Mouse (Mus musculus) midbrain, postnatal 0 days (tissue): Measurements from ENCODE around the gene Ccnb1. TPM values are rescaled to one million over a fixed set of nuclear protein-coding genes. Genes with fewer than 3 reads are reported as not detected.

Source experiments
- ATAC-seq: fragments of 200-750 bp; cut with Nextera tagmentation; 2 replicates; pipeline ENCODE4 v1.8.0; 2017; ENCODE audit warnings: moderate number of reproducible peaks, mild to moderate bottlenecking, moderate TSS enrichment, moderate library complexity; ENCODE audit not compliant: low FRiP score
- DNase-seq: peaks from one replicate; pipeline ENCODE4 v3.0.0-alpha.2; 2015; ENCODE audit warnings: low spot score
- H3K27ac ChIP-seq: fragments of 300-500 bp; sonication (generic); 2 replicates; pipeline ENCODE4 v1.5.1; 2014; ENCODE audit warnings: low read depth, mild to moderate bottlenecking, low read length, mixed read lengths
- H3K27me3 ChIP-seq: fragments of 300-500 bp; sonication (generic); 2 replicates; pipeline ENCODE4 v1.6.1; 2014; ENCODE audit warnings: low read length, control low read depth, mixed read lengths; ENCODE audit not compliant: insufficient read depth
- H3K36me3 ChIP-seq: fragments of 300-500 bp; sonication (generic); 2 replicates; pipeline ENCODE4 v1.6.1; 2014; ENCODE audit warnings: low read length, control low read depth, mixed read lengths; ENCODE audit not compliant: insufficient read depth
- H3K4me1 ChIP-seq: fragments of 300-500 bp; sonication (generic); 2 replicates; pipeline ENCODE4 v1.6.1; 2014; ENCODE audit warnings: mild to moderate bottlenecking, control low read depth, antibody characterized with exemption, low read length, mixed read lengths; ENCODE audit not compliant: insufficient read depth
- H3K4me2 ChIP-seq: fragments of 300-500 bp; sonication (generic); 2 replicates; pipeline ENCODE4 v1.6.1; 2014; ENCODE audit warnings: low read depth, mild to moderate bottlenecking, low read length, mixed read lengths; ENCODE audit not compliant: poor library complexity, severe bottlenecking
- H3K4me3 ChIP-seq: fragments of 300-500 bp; sonication (generic); 2 replicates; pipeline ENCODE4 v1.5.1; 2014; ENCODE audit warnings: low read depth, mild to moderate bottlenecking, low read length, moderate library complexity
- H3K9ac ChIP-seq: fragments of 300-500 bp; sonication (generic); replicated peaks from 2 replicates; pipeline ENCODE4 v1.6.1; 2014; ENCODE audit warnings: mild to moderate bottlenecking, low read length, moderate library complexity, mixed read lengths; ENCODE audit not compliant: poor library complexity, severe bottlenecking
- H3K9me3 ChIP-seq: fragments of 300-500 bp; sonication (generic); 2 replicates; pipeline ENCODE4 v1.6.1; 2016; ENCODE audit warnings: low read length, control low read depth
- CTCF ChIP-seq: IDR thresholded peaks from 2 replicates; pipeline ENCODE4 v1.5.1; 2016; ENCODE audit warnings: antibody characterized with exemption, mild to moderate bottlenecking
- WGBS: fragments of 180-500 bp; shearing (Covaris S2); extraction: QIAGEN DNeasy Blood & Tissue Kit; methylation state at CpG from one replicate; pipeline ENCODE4 v1.1.7; 2014; 5-methylcytosine and 5-hydroxymethylcytosine counted together
- polyA plus RNA-seq: library from polyadenylated mRNA; unstranded; fragments of >200 nt; fragmentation: Nextera tagmentation; extraction: Ambion mirVana; gene quantifications from 2 replicates; pipeline ENCODE4 v1.2.1, GENCODE M21; 2015
- total RNA-seq: library from RNA; depleted of rRNA; stranded (reverse); fragments of >200 nt; gene quantifications from 2 replicates; pipeline ENCODE4 v1.2.3, GENCODE M21; 2014; rRNA removed

Ccnb1 gene
- total and polyA plus RNA-seq, 2 experiments from 2014 or later: 11.7 to 22.5 TPM

- Histone ChIP-seq H3K4me3 (peak within 1 kb of the TSS; percentile 86), H3K27me3 (no peaks in the 10 kb centered on the region), H3K36me3 (peaks cover 7% of the 10 kb centered on the region; the same call in 1 of the 2 replicates), H3K4me1 (peaks cover 6% of the 10 kb centered on the region; the same call in 1 of the 2 replicates), H3K9me3 (no peaks in the 10 kb centered on the region), H3K4me2 (peak within 1 kb of the TSS; percentile 85), H3K9ac (peak within 1 kb of the TSS; percentile 95), H3K27ac (peak within 1 kb of the TSS; percentile 92)
- DNase-seq: peak; percentile 97
- ATAC-seq: peak; percentile 99
- no peak for TF ChIP-seq CTCF
- WGBS: 0% methylated on average over 19 of the region's 19 CpGs
These were observed 55.6 kb downstream of the Ccnb1 start, which contains the start of gene Cdk7 for GRCm38 (mm10) chr13:100730861-100731176. Gene Cdk7, minus strand, starts transcription at chr13:100730939.

- H3K4me3 ChIP-seq: peak overlapping the region; percentile 86
- peak overlapping the region; percentile 85 for H3K4me2 ChIP-seq
- H3K9ac ChIP-seq: peak overlapping the region; percentile 95
- H3K9me3 ChIP-seq: no peaks in the 10 kb centered on the region
- DNase-seq (no peak), ATAC-seq (peak; percentile 80; the same call in 1 of the 2 replicates)
- no peaks in the 10 kb centered on the region for H3K27me3 ChIP-seq
- WGBS: under 1% methylated on average over 30 of the region's 30 CpGs
- peak overlapping the region; percentile 92 for H3K27ac ChIP-seq
- TF ChIP-seq CTCF: no peak
- H3K4me1 ChIP-seq: peaks cover 6% of the 10 kb centered on the region; the same call in 1 of the 2 replicates
- peaks cover 7% of the 10 kb centered on the region; the same call in 1 of the 2 replicates for H3K36me3 ChIP-seq
These were observed 56.1 kb downstream of the Ccnb1 start for GRCm38 (mm10) chr13:100730153-100730860.

Other genes with a start within 250 kb of the Ccnb1 start
- 12.4 and 12.7 TPM in 2 replicates for gene Ocln, start 233.9 kb downstream of the Ccnb1 start, total RNA-seq
- 9.0 and 9.7 TPM in 2 replicates for gene Ocln, start 233.9 kb downstream of the Ccnb1 start, polyA plus RNA-seq
- 1.4 and 3.4 TPM in 2 replicates for gene Marveld2, start 169.6 kb downstream of the Ccnb1 start, total RNA-seq
- 2.1 and 2.3 TPM in 2 replicates for gene Marveld2, start 169.6 kb downstream of the Ccnb1 start, polyA plus RNA-seq
- 136 and 141 TPM in 2 replicates for gene Ak6, start 135.6 kb downstream of the Ccnb1 start, total RNA-seq
- 317 and 334 TPM in 2 replicates for gene Ak6, start 135.6 kb downstream of the Ccnb1 start, polyA plus RNA-seq
- gene Rad17, start 135.5 kb downstream of the Ccnb1 start, total RNA-seq: 13.5 and 17.7 TPM in 2 replicates
- 12.3 and 14.0 TPM in 2 replicates for gene Rad17, start 135.5 kb downstream of the Ccnb1 start, polyA plus RNA-seq
- gene Taf9, start 135.0 kb downstream of the Ccnb1 start, total RNA-seq: 41.5 and 58.3 TPM in 2 replicates
- 45.9 and 51.3 TPM in 2 replicates for gene Taf9, start 135.0 kb downstream of the Ccnb1 start, polyA plus RNA-seq
- gene Ccdc125, start 116.9 kb downstream of the Ccnb1 start, total RNA-seq: 1.7 and 1.8 TPM in 2 replicates
- gene Ccdc125, start 116.9 kb downstream of the Ccnb1 start, polyA plus RNA-seq: 0.81 and 0.86 TPM in 2 replicates
- 24.8 and 28.6 TPM in 2 replicates for gene Cdk7, start 55.6 kb downstream of the Ccnb1 start, total RNA-seq
- gene Cdk7, start 55.6 kb downstream of the Ccnb1 start, polyA plus RNA-seq: 30.4 and 32.1 TPM in 2 replicates
- 25.9 and 44.2 TPM in 2 replicates for gene Mrps36, start 41.9 kb downstream of the Ccnb1 start, total RNA-seq
- gene Mrps36, start 41.9 kb downstream of the Ccnb1 start, polyA plus RNA-seq: 163 and 165 TPM in 2 replicates
- 0.71 and 2.2 TPM in 2 replicates for gene Cenph, start 10.7 kb downstream of the Ccnb1 start, total RNA-seq
- 4.3 and 4.4 TPM in 2 replicates for gene Cenph, start 10.7 kb downstream of the Ccnb1 start, polyA plus RNA-seq
- gene Slc30a5, start 46.9 kb upstream of the Ccnb1 start, total RNA-seq: 41.7 and 48.6 TPM in 2 replicates
- gene Slc30a5, start 46.9 kb upstream of the Ccnb1 start, polyA plus RNA-seq: 21.7 and 22.3 TPM in 2 replicates